Mouse (Mus musculus): ENCODE results near the gene Slc9b1.

GRCm38 (mm10) chr3:135403211-135403610 lies 55.4 kb downstream of the Slc9b1 start:
- TF ChIP-seq GATA1 (IDR thresholded peaks at IDR 0.05; ENCODE audit: borderline replicate concordance, low read length), result no peak
- no peak for TF ChIP-seq FLI1 (IDR thresholded peaks at IDR 0.05; ENCODE audit: low read length)

Measured in megakaryocyte, embryonic 14.5 days (primary cell).